Mouse (Mus musculus) limb, embryonic 11.5 days (tissue): ENCODE results near the gene Nop14. TPM values are rescaled to one million over a fixed set of nuclear protein-coding genes. Genes with fewer than 3 reads are reported as not detected.

Source experiments
- polyA plus RNA-seq: library from polyadenylated mRNA; unstranded; fragments of >200 nt; fragmentation: Nextera tagmentation; extraction: Ambion mirVana; gene quantifications from 2 replicates; pipeline ENCODE4 v1.2.1, GENCODE M21; 2014

Gene Nop14
- polyA plus RNA-seq, 1 experiment from 2014 or later = 36.3 TPM

Other genes starting within 250 kb of the Nop14 start
- gene Tnip2, start 146.2 kb downstream of the Nop14 start, polyA plus RNA-seq = 4.1 and 4.4 TPM in 2 replicates
- gene Sh3bp2, start 134.3 kb downstream of the Nop14 start, polyA plus RNA-seq = 7.5 and 10.8 TPM in 2 replicates
- 149 and 155 TPM in 2 replicates for gene Add1, start 86.5 kb downstream of the Nop14 start, polyA plus RNA-seq
- 103 TPM in 2 replicates for gene Mfsd10, start 22.9 kb downstream of the Nop14 start, polyA plus RNA-seq
- gene Grk4, start 231 bp upstream of the Nop14 start, polyA plus RNA-seq = 1.4 and 2.5 TPM in 2 replicates
- 15.0 and 16.4 TPM in 2 replicates for gene Htt, start 101.6 kb upstream of the Nop14 start, polyA plus RNA-seq
- 0.61 and 0.99 TPM in 2 replicates for gene Msantd1, start 247.9 kb upstream of the Nop14 start, polyA plus RNA-seq